Mouse (Mus musculus): ENCODE data around the gene Mcu.

The Mcu gene

GRCm38 (mm10) chr10:59537579-59537978, 78.9 kb downstream of the Mcu start:
- no peak for DNase-seq (ENCODE audit: low spot score in 2 of 2)

DNA sequence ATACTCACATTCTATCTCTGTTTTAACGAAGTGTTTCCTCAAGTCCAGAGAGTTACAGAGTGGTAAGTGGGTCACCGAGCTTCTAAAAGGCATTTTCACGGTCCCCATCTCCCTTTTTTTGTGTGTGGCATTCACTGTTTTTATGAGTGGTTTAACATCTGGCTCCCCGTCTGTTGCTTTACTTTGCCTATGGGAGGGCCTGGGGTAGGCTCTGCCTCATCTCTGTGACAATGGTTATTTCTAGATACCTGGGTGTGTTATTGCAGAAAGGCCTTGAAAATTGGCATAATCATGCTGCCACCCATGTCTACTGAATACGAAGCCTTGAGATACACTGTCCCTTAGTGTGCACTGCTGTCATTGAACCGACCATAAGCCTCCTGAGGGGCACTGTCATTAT, 84.2 kb downstream of the Mcu start:
- no peak for DNase-seq (ENCODE audit: low spot score in 2 of 2)

DNA sequence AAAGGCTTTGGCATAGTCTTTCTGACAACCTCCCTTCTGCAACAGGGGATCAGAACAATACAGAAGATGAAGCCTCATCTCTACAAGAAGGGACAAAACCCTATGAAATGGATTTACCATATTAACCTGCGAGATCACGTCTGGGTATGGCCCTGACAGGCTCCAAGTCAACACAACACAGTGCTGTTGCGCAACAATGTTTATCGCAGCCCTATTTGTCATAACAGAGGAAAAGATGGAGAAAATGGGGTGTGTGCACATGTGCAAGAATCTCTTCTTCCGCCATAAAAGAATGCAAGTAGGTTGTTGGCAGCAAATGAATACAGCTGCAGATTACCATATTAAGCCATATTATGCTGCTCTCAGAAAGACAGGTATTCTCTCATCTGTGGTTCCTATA, 88.7 kb downstream of the Mcu start:
- DNase-seq (ENCODE audit: low spot score in 2 of 2) = no peak

DNA sequence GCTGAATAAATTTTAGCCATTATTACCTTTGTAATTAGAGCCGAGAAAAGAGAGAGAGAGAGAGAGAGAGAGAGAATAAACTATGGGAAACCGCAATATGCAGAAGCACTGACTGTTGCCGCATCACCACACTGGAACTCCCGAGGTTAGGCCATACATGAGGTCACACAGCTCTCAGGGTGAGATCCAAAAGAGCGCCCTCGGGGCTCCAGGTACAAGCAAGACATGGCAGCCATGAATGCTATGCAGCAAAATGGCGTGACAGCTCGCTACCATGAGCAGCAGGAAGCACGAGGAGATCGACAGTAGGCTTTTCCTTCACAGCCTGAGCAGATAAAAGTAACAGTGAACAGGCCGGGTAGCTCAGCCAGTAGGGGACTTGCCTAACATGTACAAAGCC, 89.2 kb downstream of the Mcu start:
- DNase-seq (ENCODE audit: low spot score in 2 of 2) = no peak

GRCm38 (mm10) chr10:59524675-59525074, 91.8 kb downstream of the Mcu start:
- no peak for DNase-seq (ENCODE audit: low spot score in 2 of 2)

DNA sequence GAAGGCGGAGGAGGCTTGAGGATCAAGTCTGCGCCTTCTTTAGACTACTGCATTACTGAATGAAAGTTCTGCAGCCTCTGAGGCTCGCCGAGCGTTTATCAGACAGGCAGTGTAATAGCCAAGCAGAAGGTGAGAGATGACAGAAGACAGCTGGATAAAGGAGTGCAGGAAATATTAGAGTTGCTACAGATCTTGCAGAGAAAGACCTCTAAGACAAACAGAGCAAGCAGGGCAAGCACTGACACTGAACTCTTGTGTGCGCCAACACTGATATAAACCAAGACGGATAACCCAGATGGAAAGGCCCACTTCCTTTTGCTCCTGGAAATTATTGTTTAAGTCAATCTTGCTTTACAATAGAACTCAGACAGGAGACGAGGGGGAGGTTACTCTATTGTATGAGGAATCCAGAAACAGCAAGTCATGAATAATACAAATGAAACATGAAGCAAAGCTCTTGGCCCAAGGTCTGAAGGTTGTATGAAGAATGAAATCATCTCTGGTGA, 92.6 kb downstream of the Mcu start:
- no peak for DNase-seq (ENCODE audit: low spot score in 2 of 2)

DNA sequence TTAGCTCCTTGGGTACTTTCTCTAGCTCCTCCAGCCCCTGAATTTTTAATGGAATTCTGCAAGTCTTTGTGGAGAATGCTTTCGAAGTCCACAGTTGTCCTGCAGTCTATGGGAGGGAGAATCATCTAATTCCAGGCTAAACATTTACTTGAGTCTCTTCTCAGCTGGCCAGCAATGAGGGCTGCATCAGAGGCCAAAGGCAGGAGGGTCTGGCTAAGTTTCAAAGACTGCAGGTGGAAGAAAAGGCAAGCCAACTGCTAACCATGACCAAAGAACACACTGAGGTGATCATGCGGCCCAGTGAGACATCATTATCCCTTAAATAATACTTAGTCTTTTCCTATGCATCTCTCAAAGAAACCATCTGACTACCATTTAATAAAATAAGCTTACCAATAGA, 95.8 kb downstream of the Mcu start:
- DNase-seq (ENCODE audit: low spot score in 2 of 2) = no peak

GRCm38 (mm10) chr10:59519411-59519810, 97.1 kb downstream of the Mcu start:
- no peak for DNase-seq (ENCODE audit: low spot score in 2 of 2)

- no peak for DNase-seq (ENCODE audit: low spot score in 2 of 2)
These were observed 99.3 kb downstream of the Mcu start for GRCm38 (mm10) chr10:59517201-59517600.

DNA sequence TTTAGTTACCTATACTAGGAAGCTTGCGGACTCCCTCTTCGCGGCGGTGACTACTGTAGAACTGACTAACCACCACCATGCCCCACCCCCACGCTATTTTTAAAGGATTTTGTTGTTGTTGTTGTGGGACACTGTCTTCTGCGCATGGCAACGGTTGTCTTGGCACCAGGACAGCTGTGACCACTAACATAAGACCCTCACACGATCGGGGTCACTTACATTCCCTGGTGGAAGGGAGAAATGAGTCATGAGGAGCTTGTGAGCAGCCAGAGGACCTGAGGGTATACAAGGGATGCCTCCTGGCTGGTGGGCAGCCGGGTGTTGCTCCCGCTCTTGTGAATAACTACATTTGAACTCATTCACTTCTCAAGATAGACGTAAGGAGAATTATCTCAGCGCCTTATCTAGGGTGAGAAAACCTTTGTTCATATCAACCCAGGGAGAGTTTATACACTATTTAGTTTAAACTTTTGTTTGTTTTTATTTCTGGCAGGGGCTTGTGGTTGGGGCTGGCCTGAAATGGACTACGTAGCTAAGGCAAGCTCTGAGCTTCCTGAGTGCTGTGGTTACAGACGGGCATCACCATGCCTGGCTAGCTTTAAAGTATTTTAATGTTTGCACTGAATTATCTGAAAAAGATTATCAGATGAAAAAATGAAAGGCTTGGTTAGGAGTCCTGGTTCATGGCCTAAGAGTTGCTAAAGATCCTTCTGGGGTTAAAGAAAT, 101.6 kb downstream of the Mcu start:
- DNase-seq (ENCODE audit: low spot score in 2 of 2) = peak; percentile 7 to 63

GRCm38 (mm10) chr10:59512173-59512572, 104.3 kb downstream of the Mcu start:
- no peak for DNase-seq (ENCODE audit: low spot score in 2 of 2)

DNA sequence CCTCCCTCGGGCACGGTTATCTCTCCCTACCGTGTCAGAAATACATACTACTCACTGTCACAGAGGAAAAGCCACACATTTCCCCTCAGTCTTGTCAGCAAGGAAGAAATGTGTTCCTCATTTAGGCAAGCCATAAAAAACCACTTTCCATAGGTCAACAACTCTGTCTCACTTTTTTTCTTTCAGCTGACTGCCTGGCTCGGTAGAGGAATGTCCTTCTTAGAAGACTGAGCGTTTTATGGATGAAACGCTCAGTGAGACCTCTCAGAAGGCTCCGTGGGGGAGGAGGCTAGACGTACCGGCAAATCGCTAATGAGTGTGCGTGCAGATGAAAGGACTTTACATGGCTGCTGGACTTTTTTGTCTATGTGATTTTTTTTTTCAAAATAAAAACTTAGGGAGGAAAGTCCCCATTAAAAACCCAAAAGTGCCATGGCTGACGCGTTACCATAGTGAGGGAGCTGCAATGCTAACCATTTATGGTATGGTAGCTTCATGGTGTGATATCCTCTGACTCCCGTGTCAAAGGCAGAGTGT, 105.0 kb downstream of the Mcu start:
- peak; percentile 17 to 52 for DNase-seq (ENCODE audit: low spot score in 2 of 2)

DNA sequence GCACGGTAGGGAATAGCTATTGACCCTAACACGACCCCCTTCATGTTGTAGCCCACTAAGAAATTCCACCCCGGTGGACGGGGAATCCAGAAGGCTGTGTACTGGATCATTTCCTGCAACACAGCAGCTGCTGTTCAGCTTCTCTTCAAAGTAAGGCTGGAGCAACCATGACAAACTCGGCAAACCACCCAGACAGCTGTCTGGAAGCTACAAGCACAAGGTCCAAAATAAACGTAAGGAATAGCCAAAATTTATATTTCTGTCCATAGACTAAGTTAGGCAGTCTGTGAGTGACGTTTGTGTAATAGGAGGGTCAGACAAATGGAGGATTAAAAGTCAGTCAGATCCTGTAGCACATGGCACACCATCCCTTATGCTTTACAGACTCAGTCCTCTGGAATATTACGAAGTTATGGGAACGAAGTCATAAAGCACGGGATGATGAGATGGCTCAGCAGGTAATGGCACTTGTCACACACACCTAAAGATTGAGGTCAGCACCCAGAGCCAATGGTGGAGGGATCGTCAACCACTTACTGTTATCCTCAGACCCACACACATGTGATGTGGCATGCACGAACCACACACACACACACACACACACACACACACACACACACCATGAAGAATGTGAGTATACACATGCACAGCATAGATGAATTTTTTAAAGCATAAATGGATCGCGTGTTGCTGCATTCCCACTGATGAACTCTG, 105.6 kb downstream of the Mcu start:
- DNase-seq (ENCODE audit: low spot score in 2 of 2) = peak; percentile 6 to 13

GRCm38 (mm10) chr10:59509197-59509596, 107.3 kb downstream of the Mcu start:
- no peak for DNase-seq (ENCODE audit: low spot score in 2 of 2)

DNA sequence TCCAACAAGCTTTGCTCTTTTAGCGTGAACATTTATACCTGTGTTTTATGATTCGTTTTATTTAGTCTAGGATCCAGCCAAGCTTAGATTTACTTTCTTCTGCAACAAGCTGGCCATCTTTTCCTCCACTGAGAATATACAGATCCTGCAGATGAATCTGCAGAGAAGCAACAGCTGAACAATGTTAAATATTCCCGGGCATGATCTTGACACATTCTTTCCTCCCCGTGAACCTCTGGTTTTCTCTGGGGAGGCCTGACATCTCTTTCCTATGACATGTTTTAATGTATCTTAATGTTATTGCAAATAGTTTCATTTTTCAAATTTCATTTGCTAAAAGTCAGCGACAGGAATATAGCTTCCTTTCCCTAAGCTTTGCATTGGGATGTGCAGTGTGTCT, 109.8 kb downstream of the Mcu start:
- no peak for DNase-seq (ENCODE audit: low spot score in 2 of 2)

- DNase-seq (ENCODE audit: low spot score in 2 of 2) = no peak
These were observed 112.2 kb downstream of the Mcu start for GRCm38 (mm10) chr10:59504291-59504690.

DNA sequence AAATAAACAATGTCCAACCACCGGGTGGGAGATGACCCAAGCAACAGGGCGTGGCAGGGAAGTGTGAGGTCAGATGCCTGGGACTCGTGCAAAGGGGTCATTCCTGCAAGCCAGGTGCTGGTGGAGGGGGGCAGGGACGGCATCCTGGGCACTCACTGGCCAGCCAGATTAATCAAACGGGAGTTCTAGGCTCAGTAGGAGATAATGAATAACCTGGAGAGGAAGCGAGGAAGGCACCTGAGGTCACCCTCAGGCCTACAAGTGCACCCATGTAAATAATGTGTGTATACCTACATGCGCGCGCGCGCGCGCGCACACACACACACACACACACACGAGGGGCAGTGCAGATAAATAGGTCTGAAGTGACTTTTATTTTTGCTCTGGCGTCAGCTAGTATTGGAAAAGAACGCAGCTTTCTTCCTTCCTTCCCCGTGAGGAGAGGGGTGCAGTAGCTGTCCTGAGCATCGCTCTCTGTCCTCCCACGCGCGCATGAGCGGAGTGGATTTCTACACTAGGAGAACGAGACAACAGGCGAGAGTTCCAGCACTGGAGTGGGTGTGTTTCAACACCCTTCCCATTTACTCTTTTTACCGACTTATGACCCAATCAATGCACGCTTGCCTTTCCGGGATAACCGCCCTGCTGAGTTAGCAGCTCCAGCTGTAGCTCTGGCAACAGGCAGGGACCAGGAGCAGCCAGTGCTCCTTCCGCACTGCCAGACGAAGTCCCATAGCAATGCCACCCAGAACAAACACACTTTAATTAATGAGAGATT, 112.9 kb downstream of the Mcu start:
- no peak for DNase-seq (ENCODE audit: low spot score in 2 of 2)

GRCm38 (mm10) chr10:59502381-59502780, 114.1 kb downstream of the Mcu start:
- DNase-seq (ENCODE audit: low spot score in 2 of 2) = no peak

- DNase-seq (ENCODE audit: low spot score in 2 of 2) = no peak
These were observed 114.7 kb downstream of the Mcu start for GRCm38 (mm10) chr10:59501761-59502160.

DNA sequence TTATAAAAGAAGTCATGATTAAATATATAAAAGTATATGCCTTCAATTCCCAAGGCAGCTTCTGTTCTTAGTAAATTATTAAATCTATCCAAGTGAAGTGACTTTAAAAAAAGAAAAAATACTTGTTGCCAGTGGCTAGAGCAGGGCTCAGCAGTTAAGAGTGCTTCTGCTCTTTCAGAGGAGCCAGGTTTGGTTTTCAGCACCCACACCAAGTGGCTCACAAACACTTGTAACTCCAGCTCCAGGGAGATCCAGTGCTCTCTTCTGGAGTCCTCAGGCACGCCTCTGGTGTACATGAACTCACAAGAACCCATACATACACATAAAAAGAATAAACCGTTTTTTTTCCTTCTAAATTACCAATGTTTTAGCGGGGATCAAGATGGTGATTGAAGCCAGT, 116.3 kb downstream of the Mcu start:
- no peak for DNase-seq (ENCODE audit: low spot score in 2 of 2)

DNA sequence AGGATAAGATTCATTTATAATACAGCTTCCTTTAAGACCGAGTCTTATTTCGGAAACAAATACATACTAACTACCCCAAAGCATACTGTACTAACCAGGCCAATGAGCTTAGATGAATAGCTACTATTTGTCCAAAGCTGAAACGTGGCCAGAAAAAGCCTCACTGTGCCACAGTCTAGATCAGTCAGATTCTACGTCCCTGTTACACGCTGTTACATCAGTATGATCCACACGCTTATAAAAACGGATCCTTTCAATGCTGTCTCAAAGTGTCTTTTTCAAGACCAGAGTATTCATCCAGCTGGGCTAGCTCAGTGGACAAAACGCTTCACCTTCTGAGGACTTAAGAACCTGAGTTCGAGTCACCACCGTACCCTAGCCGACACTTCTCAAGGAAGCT, 119.5 kb downstream of the Mcu start:
- DNase-seq (ENCODE audit: low spot score in 2 of 2) = no peak

DNA sequence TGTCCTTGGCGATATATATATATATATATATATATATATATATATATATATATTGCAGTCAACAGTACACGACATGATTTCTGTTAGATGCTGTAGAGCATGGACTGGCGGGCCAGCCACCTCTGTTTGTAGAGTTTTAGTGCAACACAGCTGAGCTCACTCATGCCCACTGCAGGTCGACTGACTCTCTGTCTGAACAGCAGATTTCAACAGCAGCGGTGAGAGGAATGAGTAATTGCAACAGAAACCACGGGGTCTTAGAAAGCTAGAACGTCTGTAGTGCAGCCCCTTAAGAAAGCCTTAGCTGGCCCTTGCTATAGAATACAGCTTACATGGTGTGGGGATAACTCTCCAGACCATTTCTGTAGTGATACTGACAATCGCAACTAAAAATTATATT, 121.6 kb downstream of the Mcu start:
- DNase-seq (ENCODE audit: low spot score in 2 of 2) = no peak
